Mouse (Mus musculus): ENCODE data around the gene Clcn3. TPM values are rescaled to one million over a fixed set of nuclear protein-coding genes. Genes with fewer than 3 reads are reported as not detected.

Clcn3 gene
- polyA plus RNA-seq, 1 experiment from 2014 or later = 69.5 TPM

- Histone ChIP-seq H3K9ac (peak within 1 kb of the TSS; percentile 77), H3K36me3 (replicated peaks) (0 out of 2 replicates have a peak, but pooled peaks cover under 1% of the 10 kb centered on the region), H3K27ac (peak within 1 kb of the TSS; percentile 69; the same call in 1 of the 2 replicates), H3K27me3 (replicated peaks) (no peaks in the 10 kb centered on the region), H3K4me3 (peak within 1 kb of the TSS; percentile 77), H3K4me2 (peak within 1 kb of the TSS; percentile 80), H3K4me1 (peaks cover 23% of the 10 kb centered on the region), H3K9me3 (no peaks in the 10 kb centered on the region)
- WGBS = 5% methylated on average over 43 of the region's 43 CpGs
- ATAC-seq (replicated peaks) = peak; percentile 99
Observed at GRCm38 (mm10) chr8:60889843-60890519, 93.1 kb downstream of the Clcn3 start, which contains the start of gene Hpf1. TSS of gene Hpf1 (plus strand) at chr8:60890418.

GRCm38 (mm10) chr8:60889131-60889842, 93.8 kb downstream of the Clcn3 start:
- no peak overlapping the region for H3K27ac ChIP-seq
- H3K9ac ChIP-seq = no peak overlapping the region
- WGBS = 82% methylated on average over 11 of the region's 11 CpGs
- peak overlapping the region; percentile 77 for H3K4me3 ChIP-seq
- no peak for ATAC-seq (replicated peaks)
- no peaks in the 10 kb centered on the region for H3K27me3 ChIP-seq (replicated peaks)
- H3K4me1 ChIP-seq = peaks cover 23% of the 10 kb centered on the region
- H3K36me3 ChIP-seq (replicated peaks) = no peaks in the 10 kb centered on the region
- peak overlapping the region; percentile 80 for H3K4me2 ChIP-seq
- no peaks in the 10 kb centered on the region for H3K9me3 ChIP-seq

- Histone ChIP-seq H3K4me2 (no peak overlapping the region), H3K9ac (no peak overlapping the region), H3K4me1 (peaks cover 10% of the 10 kb centered on the region), H3K36me3 (replicated peaks) (no peaks in the 10 kb centered on the region), H3K27me3 (replicated peaks) (no peaks in the 10 kb centered on the region), H3K27ac (no peak overlapping the region), H3K4me3 (no peak overlapping the region), H3K9me3 (no peaks in the 10 kb centered on the region)
- 49% methylated on average over 6 of the region's 6 CpGs for WGBS
- ATAC-seq (replicated peaks) = no peak
Observed at GRCm38 (mm10) chr8:60886736-60887135, 96.4 kb downstream of the Clcn3 start.

GRCm38 (mm10) chr8:60883419-60884137, 99.5 kb downstream of the Clcn3 start:
- no peak overlapping the region for H3K9ac ChIP-seq
- H3K27me3 ChIP-seq (replicated peaks) = no peaks in the 10 kb centered on the region
- no peak overlapping the region for H3K27ac ChIP-seq
- H3K4me3 ChIP-seq = no peak overlapping the region
- no peaks in the 10 kb centered on the region for H3K9me3 ChIP-seq
- 67% methylated on average over 4 of the region's 4 CpGs for WGBS
- H3K4me2 ChIP-seq = no peak overlapping the region
- ATAC-seq (replicated peaks) = no peak
- H3K36me3 ChIP-seq (replicated peaks) = no peaks in the 10 kb centered on the region
- H3K4me1 ChIP-seq = no peaks in the 10 kb centered on the region

- Histone ChIP-seq H3K4me3 (no peak overlapping the region), H3K4me2 (no peak overlapping the region), H3K36me3 (replicated peaks) (no peaks in the 10 kb centered on the region), H3K27me3 (replicated peaks) (no peaks in the 10 kb centered on the region), H3K4me1 (no peaks in the 10 kb centered on the region), H3K27ac (no peak overlapping the region), H3K9me3 (no peaks in the 10 kb centered on the region), H3K9ac (no peak overlapping the region)
- no peak for ATAC-seq (replicated peaks)
- 82% methylated on average over 2 of the region's 2 CpGs for WGBS
Observed at GRCm38 (mm10) chr8:60878617-60879016, 104.5 kb downstream of the Clcn3 start.

- no peak for ATAC-seq (replicated peaks)
- no peaks in the 10 kb centered on the region for H3K27me3 ChIP-seq (replicated peaks)
- H3K4me2 ChIP-seq = no peak overlapping the region
- no peaks in the 10 kb centered on the region for H3K36me3 ChIP-seq (replicated peaks)
- no peaks in the 10 kb centered on the region for H3K9me3 ChIP-seq
- H3K4me1 ChIP-seq = no peaks in the 10 kb centered on the region
- 80% methylated on average over 13 of the region's 13 CpGs for WGBS
- H3K9ac ChIP-seq = no peak overlapping the region
- H3K27ac ChIP-seq = no peak overlapping the region
- no peak overlapping the region for H3K4me3 ChIP-seq
Observed at GRCm38 (mm10) chr8:60870231-60871193, 112.6 kb downstream of the Clcn3 start.

GRCm38 (mm10) chr8:60869761-60870160, 113.3 kb downstream of the Clcn3 start:
- 90% methylated on average over 2 of the region's 2 CpGs for WGBS
- H3K27ac ChIP-seq = no peak overlapping the region

GRCm38 (mm10) chr8:60868236-60868965, 114.7 kb downstream of the Clcn3 start:
- H3K27me3 ChIP-seq (replicated peaks) = no peaks in the 10 kb centered on the region
- H3K9ac ChIP-seq = no peak overlapping the region
- no peak overlapping the region for H3K27ac ChIP-seq
- no peak for ATAC-seq (replicated peaks)
- 90% methylated on average over 4 of the region's 4 CpGs for WGBS
- no peaks in the 10 kb centered on the region for H3K36me3 ChIP-seq (replicated peaks)
- H3K4me1 ChIP-seq = no peaks in the 10 kb centered on the region
- no peaks in the 10 kb centered on the region for H3K9me3 ChIP-seq
- H3K4me3 ChIP-seq = no peak overlapping the region
- no peak overlapping the region for H3K4me2 ChIP-seq

More at GRCm38 (mm10) chr8:60869761-60870160, 113.3 kb downstream of the Clcn3 start:
- ATAC-seq (replicated peaks) = no peak
- H3K4me1 ChIP-seq = no peaks in the 10 kb centered on the region
- H3K4me3 ChIP-seq = no peak overlapping the region
- H3K36me3 ChIP-seq (replicated peaks) = no peaks in the 10 kb centered on the region
- H3K9ac ChIP-seq = no peak overlapping the region
- H3K27me3 ChIP-seq (replicated peaks) = no peaks in the 10 kb centered on the region
- no peaks in the 10 kb centered on the region for H3K9me3 ChIP-seq
- H3K4me2 ChIP-seq = no peak overlapping the region

GRCm38 (mm10) chr8:60867468-60868115, 115.5 kb downstream of the Clcn3 start:
- H3K4me2 ChIP-seq = no peak overlapping the region
- H3K36me3 ChIP-seq (replicated peaks) = no peaks in the 10 kb centered on the region
- 73% methylated on average over 4 of the region's 4 CpGs for WGBS
- H3K27ac ChIP-seq = no peak overlapping the region
- H3K9me3 ChIP-seq = no peaks in the 10 kb centered on the region
- no peaks in the 10 kb centered on the region for H3K27me3 ChIP-seq (replicated peaks)
- H3K4me3 ChIP-seq = no peak overlapping the region
- H3K4me1 ChIP-seq = no peaks in the 10 kb centered on the region
- no peak for ATAC-seq (replicated peaks)
- H3K9ac ChIP-seq = no peak overlapping the region

GRCm38 (mm10) chr8:60865504-60866114, 117.5 kb downstream of the Clcn3 start:
- WGBS = 32% methylated on average over 3 of the region's 3 CpGs
- no peaks in the 10 kb centered on the region for H3K27me3 ChIP-seq (replicated peaks)

More at GRCm38 (mm10) chr8:60865504-60866114, 117.5 kb downstream of the Clcn3 start:
- H3K4me2 ChIP-seq = no peak overlapping the region
- H3K27ac ChIP-seq = no peak overlapping the region
- no peaks in the 10 kb centered on the region for H3K9me3 ChIP-seq
- H3K4me1 ChIP-seq = no peaks in the 10 kb centered on the region
- H3K9ac ChIP-seq = no peak overlapping the region
- peak; percentile 65 for ATAC-seq (replicated peaks)
- no peaks in the 10 kb centered on the region for H3K36me3 ChIP-seq (replicated peaks)
- no peak overlapping the region for H3K4me3 ChIP-seq
